Mouse (Mus musculus): ENCODE results near the gene Padi6.

DNA sequence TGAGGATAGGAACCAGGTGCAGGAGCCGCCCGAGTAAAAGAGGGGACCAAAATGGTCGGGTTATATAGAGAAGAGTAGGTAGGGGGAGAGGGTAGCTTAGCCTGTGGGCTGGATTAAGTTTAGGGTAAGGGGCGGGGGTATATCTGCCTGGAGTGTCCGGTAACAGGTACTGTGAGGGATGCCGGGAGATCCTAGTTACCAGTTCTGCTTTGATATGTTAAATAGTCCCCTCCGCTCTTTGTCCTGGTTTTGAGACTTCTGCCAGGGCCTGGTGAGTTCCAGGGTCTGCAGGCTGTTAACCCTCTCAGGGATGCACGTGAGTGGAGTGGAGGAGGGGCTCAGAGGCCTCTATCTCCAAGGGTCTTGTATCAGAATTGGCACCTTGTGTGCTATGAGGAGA lies 38.8 kb downstream of the Padi6 start:
- TF ChIP-seq POLR2A (IDR thresholded peaks at IDR 0.05; ENCODE audit: borderline replicate concordance, insufficient read depth, low read length) (no peak), CTCF (IDR thresholded peaks at IDR 0.05; ENCODE audit: borderline replicate concordance, insufficient read depth, low read depth, low read length) (no peak)

All from cerebellum, adult 2 months (tissue).